Mouse (Mus musculus): ENCODE measurements at regions not wholly inside any gene's neighbourhood (a gene's known extent, or its start where the extent isn't known, plus 50 kb on each side); places are given as distances from the start of the nearest gene placed in this dataset.

- no peak for ATAC-seq
- no peak overlapping the region for H3K4me2 ChIP-seq (replicated peaks)
- H3K4me1 ChIP-seq (replicated peaks): no peaks in the 10 kb centered on the region; the same call in 1 of the 2 replicates
- no peak overlapping the region for H3K9ac ChIP-seq
- H3K9me3 ChIP-seq: no peaks in the 10 kb centered on the region
- H3K27ac ChIP-seq: no peak overlapping the region
- H3K36me3 ChIP-seq: no peaks in the 10 kb centered on the region
- H3K27me3 ChIP-seq (replicated peaks): no peaks in the 10 kb centered on the region
- no peak overlapping the region for H3K4me3 ChIP-seq (replicated peaks)
- WGBS: 59% methylated on average over 6 of the region's 6 CpGs
These were observed 178.8 kb upstream of the Dyrk2 start for GRCm38 (mm10) chr10:119048643-119049420.

- ATAC-seq: no peak
These were observed 175.1 kb upstream of the Dyrk2 start for GRCm38 (mm10) chr10:119045059-119045458.

GRCm38 (mm10) chr10:119043069-119043468 lies 173.1 kb upstream of the Dyrk2 start:
- no peaks in the 10 kb centered on the region for H3K9me3 ChIP-seq
- no peak overlapping the region for H3K27ac ChIP-seq
- H3K4me3 ChIP-seq (replicated peaks): no peak overlapping the region
- 83% methylated on average over 7 of the region's 7 CpGs for WGBS
- ATAC-seq: no peak
- H3K36me3 ChIP-seq: no peaks in the 10 kb centered on the region
- no peaks in the 10 kb centered on the region for H3K4me1 ChIP-seq (replicated peaks)
- no peak overlapping the region for H3K9ac ChIP-seq
- no peaks in the 10 kb centered on the region for H3K27me3 ChIP-seq (replicated peaks)
- no peak overlapping the region for H3K4me2 ChIP-seq (replicated peaks)

More at GRCm38 (mm10) chr10:119045059-119045458, 175.1 kb upstream of the Dyrk2 start:
- Histone ChIP-seq H3K4me2 (replicated peaks) (no peak overlapping the region), H3K36me3 (no peaks in the 10 kb centered on the region), H3K4me3 (replicated peaks) (no peak overlapping the region), H3K9ac (no peak overlapping the region), H3K27ac (no peak overlapping the region), H3K27me3 (replicated peaks) (no peaks in the 10 kb centered on the region), H3K9me3 (no peaks in the 10 kb centered on the region), H3K4me1 (replicated peaks) (no peaks in the 10 kb centered on the region)
- WGBS: 59% methylated on average over 13 of the region's 13 CpGs

- Histone ChIP-seq H3K9ac (no peak overlapping the region), H3K4me2 (replicated peaks) (no peak overlapping the region), H3K27ac (no peak overlapping the region), H3K27me3 (replicated peaks) (no peaks in the 10 kb centered on the region), H3K4me3 (replicated peaks) (no peak overlapping the region), H3K9me3 (no peaks in the 10 kb centered on the region), H3K4me1 (replicated peaks) (no peaks in the 10 kb centered on the region), H3K36me3 (no peaks in the 10 kb centered on the region)
- 52% methylated on average over 4 of the region's 4 CpGs for WGBS
- no peak for ATAC-seq
These were observed 170.2 kb upstream of the Dyrk2 start for GRCm38 (mm10) chr10:119040205-119040604.

GRCm38 (mm10) chr10:119039732-119040131 lies 169.7 kb upstream of the Dyrk2 start:
- H3K9me3 ChIP-seq: no peaks in the 10 kb centered on the region
- H3K4me2 ChIP-seq (replicated peaks): no peak overlapping the region
- no peaks in the 10 kb centered on the region for H3K27me3 ChIP-seq (replicated peaks)
- H3K36me3 ChIP-seq: no peaks in the 10 kb centered on the region
- no peak overlapping the region for H3K27ac ChIP-seq
- no peak overlapping the region for H3K4me3 ChIP-seq (replicated peaks)
- H3K9ac ChIP-seq: no peak overlapping the region
- H3K4me1 ChIP-seq (replicated peaks): no peaks in the 10 kb centered on the region
- no peak for ATAC-seq
- 43% methylated on average over 3 of the region's 3 CpGs for WGBS

- ATAC-seq: no peak
- no peaks in the 10 kb centered on the region for H3K4me1 ChIP-seq (replicated peaks)
- no peak overlapping the region for H3K4me3 ChIP-seq (replicated peaks)
- H3K36me3 ChIP-seq: no peaks in the 10 kb centered on the region
- no peak overlapping the region for H3K4me2 ChIP-seq (replicated peaks)
- no peak overlapping the region for H3K27ac ChIP-seq
- 83% methylated on average over 6 of the region's 6 CpGs for WGBS
- no peaks in the 10 kb centered on the region for H3K9me3 ChIP-seq
- no peaks in the 10 kb centered on the region for H3K27me3 ChIP-seq (replicated peaks)
- no peak overlapping the region for H3K9ac ChIP-seq
These were observed 169.0 kb upstream of the Dyrk2 start for GRCm38 (mm10) chr10:119038991-119039390.

GRCm38 (mm10) chr10:119037781-119038180 lies 167.8 kb upstream of the Dyrk2 start:
- Histone ChIP-seq H3K4me3 (replicated peaks) (no peak overlapping the region), H3K36me3 (no peaks in the 10 kb centered on the region), H3K4me2 (replicated peaks) (no peak overlapping the region), H3K9me3 (no peaks in the 10 kb centered on the region), H3K9ac (no peak overlapping the region), H3K27me3 (replicated peaks) (no peaks in the 10 kb centered on the region), H3K4me1 (replicated peaks) (no peaks in the 10 kb centered on the region), H3K27ac (no peak overlapping the region)
- 90% methylated on average over 8 of the region's 8 CpGs for WGBS
- ATAC-seq: no peak

GRCm38 (mm10) chr10:119035863-119036262 lies 165.9 kb upstream of the Dyrk2 start:
- no peaks in the 10 kb centered on the region for H3K9me3 ChIP-seq
- no peaks in the 10 kb centered on the region for H3K27me3 ChIP-seq (replicated peaks)
- no peaks in the 10 kb centered on the region for H3K4me1 ChIP-seq (replicated peaks)
- 82% methylated on average over 5 of the region's 5 CpGs for WGBS
- no peak overlapping the region for H3K27ac ChIP-seq
- no peaks in the 10 kb centered on the region for H3K36me3 ChIP-seq
- H3K4me3 ChIP-seq (replicated peaks): no peak overlapping the region
- H3K9ac ChIP-seq: no peak overlapping the region
- ATAC-seq: peak; percentile 59
- H3K4me2 ChIP-seq (replicated peaks): no peak overlapping the region

GRCm38 (mm10) chr10:119034396-119034795 lies 164.4 kb upstream of the Dyrk2 start:
- ATAC-seq: no peak
- H3K9me3 ChIP-seq: no peaks in the 10 kb centered on the region
- WGBS: 66% methylated on average over 4 of the region's 4 CpGs

GRCm38 (mm10) chr10:119031282-119032275 lies 161.6 kb upstream of the Dyrk2 start:
- Histone ChIP-seq H3K4me3 (replicated peaks) (no peak overlapping the region), H3K9ac (no peak overlapping the region), H3K27me3 (replicated peaks) (no peaks in the 10 kb centered on the region), H3K36me3 (no peaks in the 10 kb centered on the region), H3K27ac (no peak overlapping the region), H3K4me2 (replicated peaks) (no peak overlapping the region), H3K9me3 (no peaks in the 10 kb centered on the region), H3K4me1 (replicated peaks) (0 out of 2 replicates have a peak, but pooled peaks cover 3% of the 10 kb centered on the region)
- 73% methylated on average over 16 of the region's 16 CpGs for WGBS
- no peak for ATAC-seq

More at GRCm38 (mm10) chr10:119034396-119034795, 164.4 kb upstream of the Dyrk2 start:
- no peaks in the 10 kb centered on the region for H3K27me3 ChIP-seq (replicated peaks)
- H3K36me3 ChIP-seq: no peaks in the 10 kb centered on the region
- no peak overlapping the region for H3K4me2 ChIP-seq (replicated peaks)
- H3K27ac ChIP-seq: no peak overlapping the region
- no peaks in the 10 kb centered on the region for H3K4me1 ChIP-seq (replicated peaks)
- H3K4me3 ChIP-seq (replicated peaks): no peak overlapping the region
- no peak overlapping the region for H3K9ac ChIP-seq

GRCm38 (mm10) chr10:119028480-119029137 lies 158.6 kb upstream of the Dyrk2 start:
- Histone ChIP-seq H3K9ac (no peak overlapping the region), H3K27ac (no peak overlapping the region), H3K4me2 (replicated peaks) (no peak overlapping the region), H3K4me1 (replicated peaks) (0 out of 2 replicates have a peak, but pooled peaks cover 3% of the 10 kb centered on the region), H3K27me3 (replicated peaks) (no peaks in the 10 kb centered on the region), H3K4me3 (replicated peaks) (no peak overlapping the region), H3K9me3 (no peaks in the 10 kb centered on the region), H3K36me3 (no peaks in the 10 kb centered on the region)
- WGBS: 69% methylated on average over 3 of the region's 3 CpGs
- ATAC-seq: no peak
